Mouse (Mus musculus): ENCODE measurements at regions not wholly inside any gene's neighbourhood (a gene's known extent, or its start where the extent isn't known, plus 50 kb on each side); places are given as distances from the start of the nearest gene placed in this dataset.

- TF ChIP-seq POLR2A (IDR thresholded peaks at IDR 0.05; ENCODE audit: extremely low read depth, insufficient read depth, low read length) (no peak), CTCF (IDR thresholded peaks at IDR 0.05; ENCODE audit: low read depth, low read length) (no peak)
Observed at GRCm38 (mm10) chr10:100695944-100696343, 105.7 kb downstream of the 1700017N19Rik start.
